Mouse (Mus musculus) adrenal gland, postnatal 25 days (tissue): ENCODE data around the gene Ehd1. TPM values are rescaled to one million over a fixed set of nuclear protein-coding genes. Genes with fewer than 3 reads are reported as not detected.
"Not testable (repeated sequence)": the region's sequence is repeated elsewhere in the genome, so short reads cannot be mapped to it uniquely, and the experiment has no call there.

Experiments used
- DNase-seq: peaks from one replicate; pipeline ENCODE4 v3.0.0; 2021; ENCODE audit warnings: mixed read lengths
- total RNA-seq: library from RNA; stranded (reverse); gene quantifications from 2 replicates; pipeline ENCODE4 v1.2.3, GENCODE M21; 2021

Gene Ehd1
- total RNA-seq, 1 experiment from 2014 or later, result 101 TPM

DNA sequence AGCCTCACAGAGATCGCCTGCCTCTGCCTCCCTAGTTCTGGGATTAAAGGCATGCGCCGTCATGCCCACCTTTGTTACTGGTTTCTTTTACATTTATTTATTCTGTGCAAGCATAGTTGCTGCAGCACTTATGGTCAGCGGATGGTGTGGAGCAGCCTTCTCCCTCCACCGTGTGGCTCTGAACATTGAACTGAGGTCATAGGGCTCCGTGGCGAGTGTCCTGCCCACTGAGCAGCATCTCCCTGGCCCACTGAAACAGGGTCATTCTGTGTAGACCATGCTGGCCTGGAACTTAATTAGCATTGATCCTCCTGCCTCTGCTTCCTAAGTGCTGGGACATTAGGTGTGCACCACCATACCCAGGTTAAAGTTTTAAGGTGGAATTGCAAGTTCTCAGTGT is 4.0 kb downstream of the Ehd1 start:
- no peak for DNase-seq

DNA sequence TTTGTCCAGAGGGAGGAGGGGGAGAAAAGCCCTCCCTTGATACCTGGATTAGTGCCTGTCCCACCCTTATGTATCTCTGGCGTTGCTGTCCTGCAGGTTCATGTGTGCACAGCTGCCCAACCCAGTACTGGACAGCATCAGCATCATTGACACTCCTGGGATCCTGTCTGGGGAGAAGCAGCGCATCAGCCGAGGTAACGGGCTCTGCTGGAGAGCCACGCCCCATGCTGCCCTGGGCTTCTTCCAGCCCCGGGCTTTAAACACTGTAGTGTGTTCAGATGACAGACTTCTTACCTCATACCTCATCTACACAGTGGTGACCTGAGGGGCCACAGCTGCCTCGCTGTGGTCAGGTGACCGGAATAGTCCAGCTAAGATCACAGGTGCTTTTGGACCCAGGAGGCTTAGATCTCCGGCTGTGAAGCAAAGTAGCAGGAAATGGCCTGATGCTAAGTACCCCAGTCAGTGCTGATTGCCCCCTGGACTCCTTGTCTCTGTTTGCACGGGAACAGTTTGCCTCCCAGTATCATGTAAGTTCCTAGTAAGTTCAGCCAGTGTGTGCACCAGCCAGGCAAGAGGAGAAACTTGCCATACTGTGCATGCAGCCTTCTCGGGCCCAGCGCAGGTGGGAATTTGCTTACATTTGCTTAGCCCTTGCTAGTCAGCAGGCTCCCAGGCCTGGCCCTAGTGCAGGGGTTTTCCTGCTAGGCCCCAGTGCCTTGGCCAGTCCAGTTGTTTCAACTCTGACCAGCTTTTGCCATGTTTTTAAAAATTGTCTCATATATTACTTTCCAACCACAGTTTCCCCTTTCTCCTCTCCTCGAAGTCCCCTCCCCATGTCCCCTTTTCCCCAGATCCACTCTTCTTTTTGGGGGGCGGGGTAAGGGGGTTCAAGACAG is 4.8 kb downstream of the Ehd1 start:
- no peak for DNase-seq

DNA sequence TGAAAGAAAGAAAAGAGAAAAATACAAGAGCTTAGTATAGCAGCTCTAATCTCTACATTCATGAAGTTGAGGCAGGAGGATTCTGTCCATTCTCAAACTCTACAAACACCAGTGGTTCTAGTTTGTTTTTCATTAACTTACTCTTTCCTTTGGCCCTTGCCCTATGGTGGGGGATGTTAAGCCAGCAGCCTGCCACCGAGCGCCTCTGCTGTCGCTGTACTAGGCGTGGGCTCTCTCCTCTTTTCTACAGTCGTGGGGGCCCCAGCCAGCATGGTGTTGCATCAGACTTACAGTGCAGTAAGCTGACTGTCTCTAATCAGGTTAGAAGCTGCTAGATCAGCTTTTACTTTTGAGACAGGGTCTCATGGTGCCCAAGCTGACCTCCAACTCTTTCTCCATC is 6.5 kb downstream of the Ehd1 start:
- no peak for DNase-seq

DNA sequence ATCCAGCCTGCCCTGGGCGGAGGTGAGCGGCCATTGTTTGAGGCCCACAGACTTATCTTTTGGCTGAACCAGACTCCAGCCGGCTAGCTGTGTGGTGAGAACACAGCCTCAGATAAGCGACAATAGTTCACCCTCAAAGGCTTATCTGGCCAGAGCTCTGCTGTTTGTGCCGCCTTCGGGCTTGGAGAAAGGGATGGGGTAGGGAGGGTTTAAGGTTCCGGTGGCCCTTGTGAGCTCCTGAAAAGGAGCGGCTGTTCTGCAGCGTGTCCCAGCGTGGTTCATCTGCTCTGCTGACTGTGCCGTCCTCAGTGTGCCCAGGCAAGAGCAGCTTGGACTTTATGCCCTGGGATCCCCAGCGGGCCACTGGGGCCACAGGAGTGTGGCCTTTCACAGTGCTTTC is 8.0 kb downstream of the Ehd1 start:
- no peak for DNase-seq

DNA sequence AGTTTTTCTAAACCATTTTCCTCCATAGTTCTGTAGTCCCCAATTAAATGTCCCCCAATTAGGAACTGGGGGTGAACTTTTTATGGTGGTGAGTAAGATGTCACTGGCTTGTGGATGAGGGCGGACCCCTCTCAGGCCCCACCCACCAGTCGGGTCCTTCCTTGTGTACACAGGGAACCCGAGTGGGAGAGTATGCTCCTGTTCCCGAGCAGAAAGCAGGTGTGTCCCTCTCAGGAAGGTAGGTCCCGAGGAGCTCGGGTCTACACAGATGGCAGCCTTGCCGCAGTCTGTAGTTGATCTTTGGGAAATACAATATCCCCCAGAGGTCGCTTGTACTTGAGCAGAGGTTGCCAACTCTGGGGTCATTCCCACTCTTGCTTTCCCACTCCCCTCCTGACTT is 8.7 kb downstream of the Ehd1 start:
- DNase-seq, result no peak

DNA sequence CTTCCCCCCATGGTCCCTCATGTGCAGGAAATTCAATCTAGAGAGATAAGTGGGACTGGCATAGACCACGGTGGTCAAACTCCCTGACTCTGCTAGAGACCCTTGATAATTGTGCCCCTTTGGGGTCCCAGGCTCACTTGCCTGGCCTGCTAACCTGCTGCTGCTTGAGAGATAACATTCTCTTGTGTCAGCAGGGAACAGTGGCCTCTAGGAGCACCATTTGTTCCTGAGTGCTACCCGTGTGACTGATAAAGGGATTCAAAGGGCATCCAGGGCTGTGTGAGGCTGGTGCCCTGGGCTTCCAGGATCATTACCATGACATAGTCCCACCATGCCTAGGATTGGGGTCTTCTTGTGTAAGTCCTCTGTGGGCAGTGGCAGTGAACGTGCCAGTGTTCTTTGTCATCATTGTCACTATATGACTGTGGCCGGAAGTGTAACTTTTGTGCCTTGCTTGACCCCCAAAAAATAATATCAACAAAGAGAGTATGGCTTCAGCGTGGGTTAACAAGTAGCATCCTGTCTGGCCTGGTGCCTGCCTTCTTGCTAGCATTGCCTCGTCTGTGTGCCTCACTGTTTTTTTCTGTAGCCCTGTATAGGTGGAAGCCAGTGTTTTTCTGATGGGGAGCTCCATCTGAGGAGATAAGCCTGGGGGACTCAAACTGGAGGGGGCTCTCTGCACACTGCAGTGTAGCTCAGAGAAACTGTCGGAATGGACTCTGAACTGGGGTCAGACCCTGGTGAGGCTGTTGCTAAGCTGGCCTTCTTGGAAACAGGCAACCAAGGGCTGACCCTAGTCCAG is 9.3 kb downstream of the Ehd1 start:
- DNase-seq, result no peak

DNA sequence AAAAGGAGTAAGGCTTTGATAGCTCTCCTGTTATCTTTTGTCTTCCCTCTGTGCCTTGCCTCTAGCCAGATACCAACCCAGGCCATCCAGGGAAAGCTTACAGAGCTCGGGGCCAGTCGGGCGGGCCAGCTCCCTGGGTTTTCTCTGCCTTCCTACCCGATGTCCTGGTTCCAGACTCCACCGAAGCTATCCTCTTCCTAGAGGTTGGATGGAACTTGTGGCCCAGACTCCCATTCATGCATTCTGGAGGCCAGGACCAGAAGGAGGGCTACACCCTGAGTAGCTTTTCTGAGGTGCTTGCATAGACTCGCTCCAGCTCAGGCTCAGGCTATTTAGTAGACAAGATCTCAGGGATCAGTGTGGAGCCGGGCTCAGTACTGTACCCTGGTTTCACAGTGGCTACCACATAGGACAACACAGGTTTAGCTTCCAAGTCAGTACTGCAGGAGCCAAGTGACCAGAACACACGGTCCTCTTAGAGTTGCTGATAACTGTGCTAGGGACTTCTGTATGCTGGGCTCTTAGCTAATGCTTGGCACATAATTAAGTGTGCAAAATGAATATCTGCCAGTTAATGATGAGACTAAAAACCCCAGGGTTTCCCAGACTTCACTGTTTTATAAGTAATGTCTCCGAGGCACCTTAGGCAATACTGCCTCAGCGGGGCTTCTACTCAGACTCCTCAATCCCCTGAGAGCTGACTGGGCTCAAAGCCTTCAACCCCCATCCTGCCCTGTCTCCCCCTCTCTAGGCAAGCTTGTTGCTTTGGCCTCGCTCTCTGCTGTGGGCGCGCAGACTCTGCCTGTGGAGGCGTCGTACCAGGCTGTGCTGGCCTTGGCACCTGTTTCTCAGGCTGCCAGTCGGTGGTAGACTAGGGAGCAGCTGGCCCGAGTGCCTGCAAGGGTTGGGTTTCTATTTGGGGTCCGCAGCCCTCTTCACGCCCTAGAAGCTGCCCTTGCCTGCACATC is 10.2 kb downstream of the Ehd1 start:
- DNase-seq, result no peak

DNA sequence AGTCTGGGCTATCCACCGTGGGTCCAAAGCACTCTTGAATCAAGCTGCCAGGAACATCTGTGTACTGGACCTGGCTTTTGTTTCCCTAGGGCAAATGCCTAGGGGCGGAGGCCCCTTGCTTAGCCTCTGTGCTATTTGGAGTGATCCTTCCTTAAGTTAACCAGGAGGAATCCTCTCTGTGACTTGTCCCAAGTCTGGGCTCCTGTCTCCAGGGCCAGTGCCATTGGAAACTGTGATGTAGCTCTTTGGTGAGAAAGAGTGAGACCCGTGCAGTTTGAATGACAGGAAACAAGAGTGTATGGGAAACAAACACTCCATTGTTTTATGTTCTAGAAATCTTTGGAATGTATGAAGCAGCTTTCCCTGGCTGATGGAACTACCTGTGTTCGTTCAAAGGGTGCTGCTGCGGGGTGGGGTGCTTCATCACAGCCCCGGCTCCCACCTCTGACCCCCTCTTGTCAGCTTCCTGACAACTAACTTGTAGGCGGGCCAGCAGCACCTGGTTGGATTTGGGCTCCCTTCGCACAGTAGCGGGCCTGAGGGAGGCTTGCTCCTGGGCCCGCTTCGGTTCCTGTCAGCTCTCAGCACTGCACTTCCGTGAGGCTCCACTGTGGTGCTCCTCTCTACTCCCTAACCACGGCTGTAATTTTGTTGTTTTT is 11.8 kb downstream of the Ehd1 start:
- no peak for DNase-seq

DNA sequence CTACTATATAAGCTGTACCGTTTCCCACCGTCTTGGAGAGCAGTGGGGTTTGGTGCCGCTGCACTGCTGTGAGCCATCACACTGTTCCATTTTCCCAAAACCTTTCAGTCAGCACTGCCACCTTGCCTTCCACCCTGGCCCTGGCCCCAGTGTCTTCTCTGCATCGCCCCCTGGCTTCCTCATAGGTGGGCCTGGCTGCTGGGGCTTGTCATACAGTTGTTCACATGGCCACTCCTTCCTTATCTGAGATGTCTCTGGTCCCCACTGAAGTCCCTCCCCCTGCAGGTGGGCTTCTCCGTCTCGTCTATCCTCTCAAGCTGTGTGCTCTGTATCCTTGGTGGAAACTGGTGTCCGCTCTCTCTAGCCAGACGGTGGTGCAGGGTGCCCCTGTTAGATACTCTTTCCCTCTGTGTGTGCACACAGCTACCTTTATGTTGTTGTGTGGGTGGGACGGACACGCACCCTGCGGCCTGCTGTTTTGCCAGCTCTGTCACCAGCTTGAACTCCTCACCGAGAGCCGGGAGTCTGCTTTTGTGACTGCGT is 13.2 kb downstream of the Ehd1 start:
- no peak for DNase-seq

DNA sequence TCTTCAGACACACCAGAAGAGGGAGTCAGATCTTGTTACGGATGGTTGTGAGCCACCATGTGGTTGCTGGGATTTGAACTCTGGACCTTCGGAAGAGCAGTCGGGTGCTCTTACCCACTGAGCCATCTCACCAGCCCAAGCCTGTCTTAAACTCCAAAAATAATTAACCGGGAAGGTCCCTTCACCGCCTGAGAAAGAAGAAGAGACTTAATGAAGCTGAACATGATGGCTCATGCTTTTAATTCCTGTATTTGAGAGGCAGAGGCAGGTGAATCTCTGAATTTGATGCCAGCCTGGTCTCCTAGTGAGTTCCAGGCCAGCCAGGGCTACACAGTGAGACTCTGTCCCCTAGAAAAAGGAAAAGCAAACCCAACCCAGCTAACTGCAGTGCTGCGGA is 14.2 kb downstream of the Ehd1 start:
- not testable (repeated sequence) for DNase-seq

DNA sequence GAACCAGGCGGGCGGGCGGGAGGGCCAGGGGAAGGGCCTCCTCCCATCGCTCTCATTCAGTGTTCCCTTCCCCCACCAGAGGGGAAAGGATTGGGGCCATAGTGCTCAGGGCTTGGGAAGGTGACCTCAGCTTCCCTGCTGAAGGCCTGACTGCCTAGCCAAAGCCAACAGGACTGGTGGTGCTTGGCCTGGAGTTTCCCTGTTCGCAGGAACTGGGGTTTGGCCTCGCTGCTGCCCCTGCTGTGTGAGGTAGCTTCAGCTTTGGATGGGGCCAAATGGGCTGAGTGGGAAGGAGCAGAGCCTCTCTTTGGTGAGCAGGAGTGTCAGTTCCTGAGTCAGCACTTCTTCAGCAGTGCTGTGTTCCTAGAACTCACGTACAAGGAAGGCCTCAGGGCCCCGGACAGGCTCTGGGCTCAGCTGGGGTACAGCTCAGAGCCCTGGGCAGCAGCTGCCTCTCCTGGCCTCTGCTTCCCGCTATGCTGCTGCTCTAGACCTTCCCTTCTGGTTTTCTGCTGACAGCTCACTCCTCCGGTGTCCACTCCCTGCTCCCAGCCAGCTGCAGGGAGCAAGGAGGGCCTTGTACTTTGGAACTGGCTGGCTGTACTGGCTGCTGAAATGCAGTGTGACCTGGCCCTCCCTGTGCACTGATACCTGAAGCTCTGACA is 14.7 kb downstream of the Ehd1 start:
- DNase-seq, result no peak

DNA sequence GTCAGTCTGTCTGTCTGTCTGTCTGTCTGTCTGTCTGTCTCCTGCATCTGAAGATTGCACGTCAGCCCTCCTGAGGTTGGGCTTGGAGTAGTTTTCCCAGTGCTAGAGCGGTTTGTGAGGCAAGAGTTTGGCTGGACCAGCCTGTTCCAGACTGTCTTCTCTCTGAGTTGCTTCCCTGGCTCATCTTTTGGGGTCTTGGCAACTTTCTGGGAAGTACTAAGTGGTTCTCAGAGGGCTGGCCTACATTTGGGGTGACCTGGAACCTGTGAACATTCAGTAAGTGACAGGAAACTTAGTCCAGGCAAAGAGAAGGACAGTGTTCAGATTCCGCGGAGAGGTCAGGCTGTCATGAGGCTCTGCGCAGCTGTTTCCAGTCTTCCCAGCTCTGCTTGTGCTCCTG is 15.7 kb downstream of the Ehd1 start:
- no peak for DNase-seq

DNA sequence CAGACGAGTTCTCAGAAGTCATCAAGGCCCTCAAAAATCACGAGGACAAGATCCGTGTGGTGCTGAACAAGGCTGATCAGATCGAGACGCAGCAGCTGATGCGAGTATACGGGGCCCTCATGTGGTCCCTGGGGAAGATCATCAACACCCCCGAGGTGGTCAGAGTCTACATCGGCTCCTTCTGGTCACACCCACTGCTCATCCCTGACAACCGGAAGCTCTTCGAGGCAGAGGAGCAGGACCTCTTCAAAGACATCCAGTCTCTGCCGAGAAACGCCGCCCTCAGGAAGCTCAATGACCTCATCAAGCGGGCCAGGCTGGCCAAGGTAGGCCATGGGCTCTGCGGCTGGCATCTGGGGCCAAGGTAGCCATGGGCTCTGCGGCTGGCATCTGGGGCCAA is 17.8 kb downstream of the Ehd1 start:
- no peak for DNase-seq

DNA sequence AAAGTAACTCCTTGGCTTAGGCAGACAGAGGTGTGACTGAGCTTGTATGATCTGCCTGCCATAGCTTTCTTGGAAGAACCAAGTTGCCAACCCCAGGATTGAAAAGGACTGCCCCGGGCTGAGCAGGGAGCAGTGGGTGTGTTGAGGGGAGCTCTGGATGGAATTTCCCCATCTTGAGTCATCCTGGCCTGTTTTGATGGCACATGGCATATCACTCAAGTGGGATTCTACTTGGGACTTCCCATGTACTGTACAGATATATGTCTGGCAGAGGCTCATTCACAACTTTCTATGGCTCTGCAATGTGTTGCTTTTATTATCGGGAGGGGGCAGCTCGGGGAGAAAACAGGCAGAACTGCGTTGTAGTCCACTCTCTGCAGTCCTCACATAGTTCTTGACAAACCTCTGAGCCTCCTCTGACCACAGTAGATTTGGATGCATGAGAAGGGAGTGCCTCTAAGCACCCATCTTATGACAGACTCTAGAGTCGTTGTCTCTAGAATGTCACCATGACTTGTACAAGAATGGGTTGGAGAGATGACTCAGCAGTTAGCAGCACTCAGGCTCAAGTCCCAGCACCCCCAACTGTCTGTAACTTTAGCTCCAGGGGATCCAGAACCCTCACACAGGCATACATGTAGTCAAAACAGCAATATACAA is 20.2 kb downstream of the Ehd1 start:
- no peak for DNase-seq

DNA sequence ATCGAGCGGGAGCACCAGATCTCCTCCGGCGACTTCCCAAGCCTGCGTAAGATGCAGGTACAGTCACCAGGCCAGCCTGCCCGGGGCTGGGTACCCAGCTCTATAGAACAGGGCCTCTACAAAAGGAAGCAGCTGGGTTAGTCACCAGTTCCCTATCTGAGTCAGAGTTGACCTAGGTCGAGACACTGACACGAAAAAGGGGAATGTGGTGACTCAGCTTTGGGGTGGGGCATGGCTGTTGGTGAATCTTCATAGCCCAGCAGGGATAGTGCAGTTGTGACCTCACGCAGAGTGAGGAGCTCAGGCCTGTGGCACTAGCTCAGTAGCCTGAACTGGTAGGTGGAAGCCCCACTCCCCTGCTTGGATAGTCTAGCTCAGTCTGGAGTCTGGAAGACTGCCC is 21.1 kb downstream of the Ehd1 start:
- peak; percentile 71 for DNase-seq

DNA sequence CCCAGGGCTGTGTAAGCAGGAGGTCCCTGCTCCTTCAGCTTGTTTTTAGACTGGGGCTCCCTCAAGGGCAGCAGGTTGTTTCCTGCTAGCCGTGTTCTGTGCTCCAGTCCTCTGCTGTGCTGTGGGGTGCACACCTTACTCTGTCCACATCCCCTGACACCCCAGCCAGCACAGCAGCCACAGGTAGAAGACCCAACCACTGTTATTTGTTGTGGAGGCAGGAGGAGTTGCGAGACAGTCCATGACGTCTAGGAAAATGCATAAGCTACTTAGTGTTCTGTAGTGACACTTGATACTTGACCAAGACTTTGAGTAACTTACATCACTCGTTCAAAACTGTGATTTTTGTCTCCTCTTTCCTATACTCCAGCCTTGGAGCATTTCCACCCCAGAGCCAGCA is 22.5 kb downstream of the Ehd1 start:
- no peak for DNase-seq

DNA sequence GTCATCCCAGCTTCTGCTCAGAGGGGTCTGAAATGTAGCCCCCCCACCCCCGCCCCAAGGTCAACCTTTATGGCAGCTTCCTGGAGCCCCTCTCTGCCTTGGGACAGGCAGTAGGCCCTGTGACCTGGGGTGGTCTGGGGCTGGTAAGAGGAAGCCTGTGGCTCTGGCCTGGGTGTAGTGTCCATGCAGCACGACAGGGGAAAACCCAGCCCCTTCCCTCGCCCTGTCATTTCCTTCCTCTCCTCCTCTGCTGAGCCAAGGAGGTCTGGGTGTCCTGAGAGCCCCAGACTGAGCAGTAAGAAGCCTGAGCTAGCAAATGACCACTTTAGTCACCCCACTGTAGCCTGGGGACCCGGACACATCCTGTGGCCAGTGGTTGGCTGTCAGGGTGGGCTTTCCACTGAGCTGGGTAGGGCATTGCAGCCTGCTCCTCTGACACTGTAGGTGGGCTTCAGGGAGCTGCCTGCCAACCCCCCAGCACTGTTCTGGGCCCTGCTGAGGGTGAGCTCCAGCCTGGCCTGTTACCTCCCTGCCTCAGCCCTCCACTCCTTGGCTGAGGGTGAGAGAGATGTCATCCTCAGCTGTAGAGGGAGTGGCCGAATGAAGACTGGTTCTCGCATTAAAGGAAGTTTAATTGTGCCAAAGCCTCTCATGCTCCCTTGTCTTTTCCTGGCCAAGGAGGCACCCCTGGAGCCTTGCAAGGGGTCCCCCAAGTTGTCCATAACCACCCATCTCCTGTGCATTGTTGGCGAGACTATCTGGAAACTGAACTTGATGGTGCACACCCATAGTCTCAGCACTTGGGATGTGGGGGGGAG is 23.1 kb downstream of the Ehd1 start:
- DNase-seq, result no peak

DNA sequence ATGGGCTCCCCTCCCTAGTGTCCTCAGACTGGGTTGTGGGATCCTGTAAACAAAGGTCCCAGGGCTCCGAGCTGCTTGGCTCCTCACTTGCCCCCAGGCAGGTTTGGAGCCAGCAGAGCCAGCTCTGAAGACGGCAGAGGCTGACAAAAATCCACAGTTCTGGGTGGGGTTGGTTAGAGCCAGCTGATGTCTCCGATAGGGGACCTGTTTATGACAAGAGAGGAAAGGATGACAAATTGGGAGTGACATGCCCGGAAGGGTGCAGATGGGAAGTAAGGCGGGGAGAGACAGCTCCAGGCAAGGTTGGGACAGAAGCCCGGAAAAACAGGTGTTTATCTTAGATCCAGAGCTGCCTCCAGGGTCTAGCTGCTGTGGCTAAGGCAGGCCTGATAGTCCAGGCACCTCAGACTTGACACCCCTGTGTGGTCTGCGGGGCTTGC is 23.9 kb downstream of the Ehd1 start:
- DNase-seq, result no peak

DNA sequence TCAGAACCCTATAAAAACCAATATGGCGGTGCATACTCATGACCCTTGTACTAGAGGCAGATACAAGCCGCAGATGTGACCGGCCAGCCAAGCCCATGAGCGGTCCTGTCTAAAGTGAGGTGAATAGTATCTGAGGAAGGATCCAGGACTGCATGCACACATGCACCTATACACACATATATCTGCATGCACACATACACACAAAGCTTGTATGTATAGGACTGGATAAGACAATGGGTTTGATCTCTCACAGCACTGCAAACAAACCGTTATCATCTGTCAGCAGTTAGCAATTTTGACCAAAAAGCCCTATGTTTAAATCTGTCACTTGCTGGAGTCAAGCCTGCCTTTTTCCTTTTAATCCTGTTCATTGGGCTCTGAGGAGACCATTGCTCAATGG is 25.6 kb downstream of the Ehd1 start:
- no peak for DNase-seq
